Mouse (Mus musculus) forebrain, embryonic 16.5 days (tissue): ENCODE results near the gene 4930544D05Rik. TPM values are rescaled to one million over a fixed set of nuclear protein-coding genes. Genes with fewer than 3 reads are reported as not detected.

Experiments
- ATAC-seq: fragments of 200-750 bp; cut with Nextera tagmentation; 2 replicates; pipeline ENCODE4 v1.8.0; 2017; ENCODE audit warnings: mild to moderate bottlenecking, moderate library complexity
- H3K27ac ChIP-seq: fragments of 300-500 bp; sonication (generic); 2 replicates; pipeline ENCODE4 v1.5.1; 2014; ENCODE audit warnings: low read length, control low read depth
- H3K27me3 ChIP-seq: fragments of 300-500 bp; sonication (generic); replicated peaks from 2 replicates; pipeline ENCODE4 v1.6.1; 2014; ENCODE audit warnings: low read length; ENCODE audit not compliant: control insufficient read depth, insufficient read depth
- H3K36me3 ChIP-seq: fragments of 300-500 bp; sonication (generic); 2 replicates; pipeline ENCODE4 v1.6.1; 2014; ENCODE audit not compliant: control insufficient read depth, insufficient read depth
- H3K4me1 ChIP-seq: fragments of 300-500 bp; sonication (generic); replicated peaks from 2 replicates; pipeline ENCODE4 v1.6.1; 2014; ENCODE audit warnings: low read length; ENCODE audit not compliant: control insufficient read depth, insufficient read depth
- H3K4me2 ChIP-seq: fragments of 300-500 bp; sonication (generic); 2 replicates; pipeline ENCODE4 v1.6.1; 2014; ENCODE audit warnings: mild to moderate bottlenecking, low read length, control low read depth
- H3K4me3 ChIP-seq: fragments of 300-500 bp; sonication (generic); replicated peaks from 2 replicates; pipeline ENCODE4 v1.5.1; 2014; ENCODE audit warnings: mild to moderate bottlenecking, low read length, control low read depth
- H3K9ac ChIP-seq: fragments of 300-500 bp; sonication (generic); replicated peaks from 2 replicates; pipeline ENCODE4 v1.6.1; 2014; ENCODE audit warnings: low read depth, low read length, control low read depth
- H3K9me3 ChIP-seq: fragments of 300-500 bp; sonication (generic); 2 replicates; pipeline ENCODE4 v1.6.1; 2016; ENCODE audit warnings: low read length; ENCODE audit not compliant: control insufficient read depth
- whole genome bisulfite sequencing: fragments of 180-500 bp; shearing (Covaris S2); extraction: QIAGEN DNeasy Blood & Tissue Kit; methylation state at CpG from one replicate; pipeline ENCODE4 v1.1.7; 2014; 5-methylcytosine and 5-hydroxymethylcytosine counted together
- polyA plus RNA-seq: library from polyadenylated mRNA; unstranded; fragments of >200 nt; fragmentation: Nextera tagmentation; extraction: Ambion mirVana; gene quantifications from 2 replicates; pipeline ENCODE4 v1.2.1, GENCODE M21; 2015

The 4930544D05Rik gene
- polyA plus RNA-seq, 1 experiment from 2014 or later, result not detected

GRCm38 (mm10) chr11:70629557-70629956, 13.9 kb downstream of the 4930544D05Rik start:
- H3K9me3 ChIP-seq, result no peaks in the 10 kb centered on the region
- H3K4me3 ChIP-seq, result no peak overlapping the region
- H3K9ac ChIP-seq, result no peak overlapping the region
- no peak overlapping the region for H3K4me2 ChIP-seq
- no peaks in the 10 kb centered on the region for H3K4me1 ChIP-seq
- WGBS, result 51% methylated on average over 5 of the region's 5 CpGs
- ATAC-seq, result no peak
- no peaks in the 10 kb centered on the region for H3K27me3 ChIP-seq
- H3K27ac ChIP-seq, result no peak overlapping the region
- H3K36me3 ChIP-seq, result no peaks in the 10 kb centered on the region

GRCm38 (mm10) chr11:70630129-70630528, 14.5 kb downstream of the 4930544D05Rik start:
- Histone ChIP-seq H3K36me3 (no peaks in the 10 kb centered on the region), H3K9ac (no peak overlapping the region), H3K4me1 (no peaks in the 10 kb centered on the region), H3K4me3 (no peak overlapping the region), H3K9me3 (no peaks in the 10 kb centered on the region), H3K27me3 (no peaks in the 10 kb centered on the region), H3K27ac (no peak overlapping the region), H3K4me2 (no peak overlapping the region)
- 77% methylated on average over 7 of the region's 7 CpGs for WGBS
- no peak for ATAC-seq

- no peaks in the 10 kb centered on the region for H3K27me3 ChIP-seq
- H3K9ac ChIP-seq, result no peak overlapping the region
- ATAC-seq, result no peak
- H3K4me2 ChIP-seq, result no peak overlapping the region
- H3K36me3 ChIP-seq, result no peaks in the 10 kb centered on the region
- WGBS, result 82% methylated on average over 4 of the region's 4 CpGs
- H3K27ac ChIP-seq, result no peak overlapping the region
- H3K4me3 ChIP-seq, result no peak overlapping the region
- H3K4me1 ChIP-seq, result no peaks in the 10 kb centered on the region
- H3K9me3 ChIP-seq, result no peaks in the 10 kb centered on the region
Measured at GRCm38 (mm10) chr11:70635601-70636000, 20.0 kb downstream of the 4930544D05Rik start.

- H3K27ac ChIP-seq, result no peak overlapping the region
- WGBS, result 82% methylated on average over 1 of the region's 1 CpGs
- H3K9me3 ChIP-seq, result no peaks in the 10 kb centered on the region
- H3K4me1 ChIP-seq, result no peaks in the 10 kb centered on the region
- no peaks in the 10 kb centered on the region for H3K27me3 ChIP-seq
- no peak overlapping the region for H3K4me2 ChIP-seq
- no peak overlapping the region for H3K4me3 ChIP-seq
- ATAC-seq, result no peak
- no peaks in the 10 kb centered on the region for H3K36me3 ChIP-seq
- no peak overlapping the region for H3K9ac ChIP-seq
Measured at GRCm38 (mm10) chr11:70637764-70638163, 22.1 kb downstream of the 4930544D05Rik start.

GRCm38 (mm10) chr11:70638293-70638692, 22.6 kb downstream of the 4930544D05Rik start:
- Histone ChIP-seq H3K27me3 (no peaks in the 10 kb centered on the region), H3K27ac (no peak overlapping the region), H3K9me3 (no peaks in the 10 kb centered on the region), H3K4me3 (no peak overlapping the region), H3K4me2 (no peak overlapping the region), H3K9ac (no peak overlapping the region), H3K4me1 (no peaks in the 10 kb centered on the region), H3K36me3 (no peaks in the 10 kb centered on the region)
- 89% methylated on average over 1 of the region's 1 CpGs for WGBS
- ATAC-seq, result no peak

GRCm38 (mm10) chr11:70638714-70639278, 23.1 kb downstream of the 4930544D05Rik start, which contains the start of gene Gp1ba:
TSS of gene Gp1ba (plus strand) at chr11:70639122.
- H3K9ac ChIP-seq, result no peak within 1 kb of the TSS
- H3K9me3 ChIP-seq, result no peaks in the 10 kb centered on the region
- ATAC-seq, result no peak
- H3K27me3 ChIP-seq, result no peaks in the 10 kb centered on the region
- H3K27ac ChIP-seq, result no peak within 1 kb of the TSS
- WGBS, result 55% methylated on average over 5 of the region's 5 CpGs
- H3K36me3 ChIP-seq, result no peaks in the 10 kb centered on the region
- H3K4me3 ChIP-seq, result no peak within 1 kb of the TSS
- H3K4me2 ChIP-seq, result no peak within 1 kb of the TSS
- no peaks in the 10 kb centered on the region for H3K4me1 ChIP-seq

GRCm38 (mm10) chr11:70639976-70640375, 24.3 kb downstream of the 4930544D05Rik start:
- 84% methylated on average over 8 of the region's 8 CpGs for WGBS
- ATAC-seq, result no peak
- Histone ChIP-seq H3K27me3 (no peaks in the 10 kb centered on the region), H3K9me3 (no peaks in the 10 kb centered on the region), H3K36me3 (peaks cover 6% of the 10 kb centered on the region), H3K9ac (no peak overlapping the region), H3K27ac (no peak overlapping the region), H3K4me3 (no peak overlapping the region), H3K4me2 (no peak overlapping the region), H3K4me1 (no peaks in the 10 kb centered on the region)

GRCm38 (mm10) chr11:70641241-70641640, 25.6 kb downstream of the 4930544D05Rik start:
- no peak for ATAC-seq
- H3K9me3 ChIP-seq, result no peaks in the 10 kb centered on the region

GRCm38 (mm10) chr11:70643051-70643450, 27.4 kb downstream of the 4930544D05Rik start:
- H3K4me1 ChIP-seq, result peaks cover 17% of the 10 kb centered on the region
- H3K27me3 ChIP-seq, result no peaks in the 10 kb centered on the region
- WGBS, result 93% methylated on average over 6 of the region's 6 CpGs
- ATAC-seq, result no peak
- no peak overlapping the region for H3K27ac ChIP-seq
- no peaks in the 10 kb centered on the region for H3K9me3 ChIP-seq
- peaks cover 6% of the 10 kb centered on the region for H3K36me3 ChIP-seq
- no peak overlapping the region for H3K9ac ChIP-seq
- no peak overlapping the region for H3K4me3 ChIP-seq
- no peak overlapping the region for H3K4me2 ChIP-seq

More at GRCm38 (mm10) chr11:70641241-70641640, 25.6 kb downstream of the 4930544D05Rik start:
- no peak overlapping the region for H3K4me2 ChIP-seq
- peaks cover 10% of the 10 kb centered on the region for H3K4me1 ChIP-seq
- H3K36me3 ChIP-seq, result peaks cover 6% of the 10 kb centered on the region
- WGBS, result 82% methylated on average over 7 of the region's 7 CpGs
- no peaks in the 10 kb centered on the region for H3K27me3 ChIP-seq
- H3K9ac ChIP-seq, result no peak overlapping the region
- no peak overlapping the region for H3K27ac ChIP-seq
- H3K4me3 ChIP-seq, result no peak overlapping the region
